Mouse (Mus musculus): Measurements from ENCODE around the gene Adamts12. TPM values are rescaled to one million over a fixed set of nuclear protein-coding genes. Genes with fewer than 3 reads are reported as not detected.

The Adamts12 gene
- total and polyA plus RNA-seq, 3 experiments: 0.03 to 0.12 (median 0.04) TPM

GRCm38 (mm10) chr15:11190447-11190846, 125.9 kb downstream of the Adamts12 start:
- H3K9ac ChIP-seq (ENCODE audit: insufficient read depth, low read depth): no peak overlapping the region

GRCm38 (mm10) chr15:11192762-11193161, 128.2 kb downstream of the Adamts12 start:
- no peak for TF ChIP-seq USF2 (conservative IDR thresholded peaks at IDR 0.05; ENCODE audit: low read depth, low read length)
- no peak for TF ChIP-seq JUN (IDR thresholded peaks at IDR 0.05; ENCODE audit: insufficient read depth, low read depth, low read length)
- no peak for TF ChIP-seq NRF1 (IDR thresholded peaks at IDR 0.05; ENCODE audit: low read depth, low read length)
- no peak for TF ChIP-seq MAX (IDR thresholded peaks at IDR 0.05; ENCODE audit: low read length)
- no peak for TF ChIP-seq MYC (IDR thresholded peaks at IDR 0.05; ENCODE audit: low read depth, low read length)
- H3K27me3 ChIP-seq (replicated peaks): no peaks in the 10 kb centered on the region
- peaks cover 0 to 4% of the 10 kb centered on the region in 2 experiments; a peak in 1 of 4 replicates for H3K4me1 ChIP-seq (ENCODE audit: control insufficient read depth in 1 of 2, insufficient read depth in 2 of 2)
- no peaks in the 10 kb centered on the region for H3K79me2 ChIP-seq (replicated peaks; ENCODE audit: control insufficient read depth, extremely low read depth, insufficient read depth, poor library complexity, severe bottlenecking)
- H3K4me3 ChIP-seq (replicated peaks in 1 of 3; ENCODE audit: low read depth in 2 of 3, low read length in 2 of 3, poor library complexity in 1 of 3): no peak overlapping the region
- in situ Hi-C loops (cut with MboI; ENCODE audit: low pct_ligation_motif_present, low pct_unique_long_range_greater_than_20kb, low sequenced_read_pairs) (no loop called here), dilution Hi-C loops (cut with MboI; ENCODE audit: extremely low pct_ligation_motif_present, extremely low pct_unique_long_range_greater_than_20kb, low sequenced_read_pairs) (no loop called here)
- no peaks in the 10 kb centered on the region for H3K36me3 ChIP-seq (replicated peaks in 1 of 2; ENCODE audit: control insufficient read depth in 1 of 2, insufficient read depth in 1 of 2, low read length in 1 of 2)
- no peak overlapping the region for H3K27ac ChIP-seq (ENCODE audit: insufficient read depth, low read depth)
- no peak overlapping the region for H3K4me2 ChIP-seq (ENCODE audit: insufficient read depth, low read depth, poor library complexity, severe bottlenecking)
- H3K9ac ChIP-seq (ENCODE audit: insufficient read depth, low read depth): no peak overlapping the region
- no peak for DNase-seq (ENCODE audit: extremely low read depth)
- no peaks in the 10 kb centered on the region for H3K9me3 ChIP-seq (replicated peaks; ENCODE audit: low read length)

More at GRCm38 (mm10) chr15:11190447-11190846, 125.9 kb downstream of the Adamts12 start:
- Histone ChIP-seq H3K9me3 (replicated peaks; ENCODE audit: low read length) (no peaks in the 10 kb centered on the region), H3K36me3 (replicated peaks in 1 of 2; ENCODE audit: control insufficient read depth in 1 of 2, insufficient read depth in 1 of 2, low read length in 1 of 2) (no peaks in the 10 kb centered on the region), H3K4me3 (replicated peaks in 1 of 3; ENCODE audit: low read depth in 2 of 3, low read length in 2 of 3, poor library complexity in 1 of 3) (no peak overlapping the region), H3K4me2 (ENCODE audit: insufficient read depth, low read depth, poor library complexity, severe bottlenecking) (no peak overlapping the region), H3K79me2 (replicated peaks; ENCODE audit: control insufficient read depth, extremely low read depth, insufficient read depth, poor library complexity, severe bottlenecking) (no peaks in the 10 kb centered on the region), H3K27me3 (replicated peaks) (no peaks in the 10 kb centered on the region), H3K4me1 (ENCODE audit: control insufficient read depth in 1 of 2, insufficient read depth in 2 of 2) (no peaks in the 10 kb centered on the region), H3K27ac (ENCODE audit: insufficient read depth, low read depth) (no peak overlapping the region)
- in situ Hi-C loops (cut with MboI; ENCODE audit: low pct_ligation_motif_present, low pct_unique_long_range_greater_than_20kb, low sequenced_read_pairs): no loop called here
- no peak for DNase-seq (ENCODE audit: extremely low read depth)
- dilution Hi-C loops (cut with MboI; ENCODE audit: extremely low pct_ligation_motif_present, extremely low pct_unique_long_range_greater_than_20kb, low sequenced_read_pairs): no loop called here
- TF ChIP-seq JUND (conservative IDR thresholded peaks at IDR 0.05; ENCODE audit: low read depth, low read length): no peak
- no peak for TF ChIP-seq E2F4 (IDR thresholded peaks at IDR 0.05; ENCODE audit: insufficient replicate concordance, low read depth, low read length)
- TF ChIP-seq MAFK (IDR thresholded peaks at IDR 0.05; ENCODE audit: insufficient replicate concordance, low read length): no peak
- TF ChIP-seq TBP (conservative IDR thresholded peaks at IDR 0.05; ENCODE audit: low read depth, low read length): no peak
- TF ChIP-seq KAT2A (IDR thresholded peaks at IDR 0.05; ENCODE audit: insufficient replicate concordance, low read length): no peak
- no peak for TF ChIP-seq SMC3 (IDR thresholded peaks at IDR 0.05; ENCODE audit: low read depth, low read length)
- TF ChIP-seq CHD1 (IDR thresholded peaks at IDR 0.05; ENCODE audit: low read depth, low read length): no peak
- no peak for TF ChIP-seq USF1 (IDR thresholded peaks at IDR 0.05; ENCODE audit: low read depth, low read length)
- no peak for TF ChIP-seq TCF12 (IDR thresholded peaks at IDR 0.05; ENCODE audit: low read depth, low read length)
- TF ChIP-seq POLR2A (IDR thresholded peaks at IDR 0.05; ENCODE audit: low read depth, low read length): no peak
- TF ChIP-seq NELFE (IDR thresholded peaks at IDR 0.05; ENCODE audit: low read depth, low read length): no peak
- TF ChIP-seq RAD21 (IDR thresholded peaks at IDR 0.05; ENCODE audit: low read depth, low read length): no peak
- TF ChIP-seq RCOR1 (conservative IDR thresholded peaks at IDR 0.05; ENCODE audit: low read depth, low read length): no peak
- TF ChIP-seq CTCF (conservative IDR thresholded peaks at IDR 0.05 in 1 of 2, IDR thresholded peaks at IDR 0.05 in 1 of 2; ENCODE audit: low read depth in 2 of 2, low read length in 2 of 2): no peak
